ENCODE assay signal across 8 mouse cellular contexts in genomic region chr11:53590368-53590768, GRCm38 (mm10). TPM values are rescaled to one million over a fixed set of nuclear protein-coding genes. Genes with fewer than 3 reads are reported as not detected.
DNase-seq lines count a peak whose midpoint lies in the region; ATAC-seq and TF ChIP-seq lines count a peak whose summit lies in the region.

No protein-coding gene starts in this region.

- peak; percentile 12 to 39 for DNase-seq in heart, adult 2 months
- DNase-seq in heart, postnatal 25 days (ENCODE audit: low spot score): no peak
- DNase-seq in 416B (ENCODE audit: low read depth): peak; percentile 79
- peak; percentile 32 for DNase-seq in Muller cell, postnatal 12 days (ENCODE audit: inconsistent ontology term)
- DNase-seq in embryo, embryonic 9.5 days (ENCODE audit: extremely low spot score): peak; percentile 60
- DNase-seq in layer of hippocampus, postnatal 10 days (ENCODE audit: low spot score in 2 of 2): peak; percentile 60 to 72
- DNase-seq in thymus, postnatal 14 days: peak; percentile 75

- TF ChIP-seq POLR2A in heart, adult 2 months (IDR thresholded peaks at IDR 0.05; ENCODE audit: insufficient read depth, low read depth, low read length): no peak

- no peak for TF ChIP-seq EP300 in heart, adult 2 months (IDR thresholded peaks at IDR 0.05; ENCODE audit: insufficient read depth, low read depth, low read length)

- H3K9ac ChIP-seq in heart, adult 2 months (ENCODE audit: low read depth, low read length): no peak overlapping the region

- peak; percentile 89 for ATAC-seq in megakaryocyte-erythroid progenitor cell, adult 5-6 weeks (replicated peaks; ENCODE audit: low FRiP score, low TSS enrichment, poor library complexity, severe bottlenecking)

- no peaks in the 10 kb centered on the region for H3K79me2 ChIP-seq in heart, adult 2 months (replicated peaks; ENCODE audit: control insufficient read depth, insufficient read depth, low read length)

- TF ChIP-seq CTCF in heart, adult 2 months (IDR thresholded peaks at IDR 0.05): peak; percentile 71

- no peak overlapping the region for H3K4me3 ChIP-seq in heart, adult 2 months

- intact Hi-C loops in heart, adult 2 months (cut with DNase I): no loop called here
- intact Hi-C loops in heart, postnatal 25 days (cut with DNase I): no loop called here

- no peaks in the 10 kb centered on the region for H3K27me3 ChIP-seq in heart, adult 2 months (ENCODE audit: control insufficient read depth, insufficient read depth, low read length)

- H3K27ac ChIP-seq in heart, adult 2 months: no peak overlapping the region

- no peaks in the 10 kb centered on the region for H3K4me1 ChIP-seq in heart, adult 2 months (ENCODE audit: control insufficient read depth, insufficient read depth, low read length)

- 47% methylated on average over 15 of the region's 15 CpGs for WGBS in heart, adult 2 months

- H3K36me3 ChIP-seq in heart, adult 2 months (ENCODE audit: control insufficient read depth, insufficient read depth, low read length): no peaks in the 10 kb centered on the region

RNA-seq across cellular contexts. Expression of gene Kif3a, which starts 23.2 kb away (rescaled TPM):
- total RNA-seq in heart, adult 2 months (2021): 1 to 10 TPM; 7.9 to 8.2 TPM
- polyA plus RNA-seq in heart, adult 2 months (2012; rRNA removed): 4.9 and 9.0 TPM in 2 replicates
- 1 to 10 TPM; 7.6 to 9.6 TPM for total RNA-seq in heart, postnatal 25 days (2021)
- 100 to 1,000 TPM; 163 to 165 TPM for total RNA-seq in layer of hippocampus, postnatal 10 days (2021)
- total RNA-seq in megakaryocyte-erythroid progenitor cell, adult 5-6 weeks (2014; fragmentation: Nextera tagmentation): 14.4 and 14.6 TPM in 2 replicates
- 20.0 and 21.9 TPM in 2 replicates for total RNA-seq in megakaryocyte-erythroid progenitor cell, adult 5-6 weeks (2017)

RNA-seq across cellular contexts. Expression of gene Il4, which starts 28.1 kb away (rescaled TPM):
- total RNA-seq in heart, adult 2 months (2021): not detected
- 0.27 TPM in 1 of 2 replicates, not detected in the other for polyA plus RNA-seq in heart, adult 2 months (2012; rRNA removed)
- not detected for total RNA-seq in heart, postnatal 25 days (2021)
- not detected for total RNA-seq in layer of hippocampus, postnatal 10 days (2021)
- total RNA-seq in megakaryocyte-erythroid progenitor cell, adult 5-6 weeks (2014; fragmentation: Nextera tagmentation): not detected in 2 replicates
- total RNA-seq in megakaryocyte-erythroid progenitor cell, adult 5-6 weeks (2017): 3.5 and 5.0 TPM in 2 replicates

RNA-seq across cellular contexts. Expression of gene Il13, which starts 44.1 kb away (rescaled TPM):
- not detected for total RNA-seq in heart, adult 2 months (2021)
- polyA plus RNA-seq in heart, adult 2 months (2012; rRNA removed): not detected in 2 replicates
- total RNA-seq in heart, postnatal 25 days (2021): not detected
- total RNA-seq in layer of hippocampus, postnatal 10 days (2021): not detected
- total RNA-seq in megakaryocyte-erythroid progenitor cell, adult 5-6 weeks (2014; fragmentation: Nextera tagmentation): not detected in 2 replicates
- not detected in 2 replicates for total RNA-seq in megakaryocyte-erythroid progenitor cell, adult 5-6 weeks (2017)

Comparison
In these comparisons a context has a peak if more than half of its experiments do, and no peak if none do; other contexts are left out.
1. RNA of gene Kif3a, which starts 23.2 kb away (total RNA-seq): 163 to 165 TPM in layer of hippocampus, postnatal 10 days; 14.4 to 21.9 TPM in megakaryocyte-erythroid progenitor cell, adult 5-6 weeks, 7.6 to 9.6 TPM in heart, postnatal 25 days and 7.9 to 8.2 TPM in heart, adult 2 months; every median in the first group is over 4 times any median in the second.